Mouse (Mus musculus): ENCODE data around the gene Syce3. TPM values are rescaled to one million over a fixed set of nuclear protein-coding genes. Genes with fewer than 3 reads are reported as not detected.

Syce3 gene
- polyA plus RNA-seq, 1 experiment, result not detected

DNA sequence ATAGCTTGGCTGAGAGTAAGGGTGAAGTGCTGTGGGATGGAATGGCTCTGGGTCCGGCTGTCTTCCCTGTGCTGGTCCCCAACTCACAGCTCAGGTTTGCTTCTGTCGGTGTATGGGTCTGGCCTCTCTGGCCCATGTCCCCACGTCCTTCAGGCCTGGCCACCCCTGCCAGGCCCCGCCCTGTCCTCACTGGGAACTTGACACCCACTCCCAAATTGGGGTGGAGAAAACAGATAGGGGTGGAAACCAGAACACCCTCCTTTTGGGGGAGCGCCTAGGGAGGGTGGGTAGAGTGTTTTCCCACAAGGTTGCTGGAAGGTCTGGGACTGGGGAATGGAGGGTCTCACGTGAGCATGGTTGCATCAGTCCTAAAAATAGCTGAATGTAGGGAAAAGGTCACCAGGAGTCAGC lies 15.4 kb upstream of the Syce3 start, which contains the start of gene Cpt1b:
Gene Cpt1b, minus strand, starts transcription at position 153 of the 411 bp plus-strand sequence.
- peak within 1 kb of the TSS; percentile 10; the same call in 1 of the 2 replicates for H3K27ac ChIP-seq (ENCODE audit: insufficient read depth, low read depth, low read length)
- H3K4me3 ChIP-seq (ENCODE audit: insufficient read depth, low read length), result no peak within 1 kb of the TSS
- peaks cover 23% of the 10 kb centered on the region for H3K4me1 ChIP-seq (ENCODE audit: control insufficient read depth, insufficient read depth, low read length)
- no peak for TF ChIP-seq CTCF (IDR thresholded peaks at IDR 0.05; ENCODE audit: low read depth, low read length)
- no peak for TF ChIP-seq POLR2A (IDR thresholded peaks at IDR 0.05; ENCODE audit: borderline replicate concordance, low read depth, low read length)

DNA sequence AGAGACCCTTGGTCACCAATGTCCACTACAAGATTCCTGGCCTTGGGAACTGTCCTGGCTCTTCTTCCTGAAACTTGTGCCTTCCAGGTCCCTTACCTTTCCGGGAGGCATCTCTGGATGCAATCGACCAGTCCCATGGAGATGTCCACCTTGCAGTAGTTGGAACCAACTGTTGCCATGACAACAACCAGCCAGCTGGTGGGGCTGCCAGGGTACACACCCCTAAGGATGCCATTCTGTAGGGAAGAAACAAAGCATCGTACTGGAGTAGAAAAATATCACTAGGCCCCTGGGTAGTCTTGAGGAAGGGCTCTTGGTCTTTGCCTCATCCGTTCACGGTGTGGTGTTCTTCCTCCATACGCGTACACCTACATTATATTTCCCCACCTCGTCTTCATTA lies 14.3 kb upstream of the Syce3 start:
- no peak for TF ChIP-seq CTCF (IDR thresholded peaks at IDR 0.05; ENCODE audit: low read depth, low read length)
- TF ChIP-seq POLR2A (IDR thresholded peaks at IDR 0.05; ENCODE audit: borderline replicate concordance, low read depth, low read length), result no peak
- H3K27ac ChIP-seq (ENCODE audit: insufficient read depth, low read depth, low read length), result no peak overlapping the region
- no peak overlapping the region for H3K4me3 ChIP-seq (ENCODE audit: insufficient read depth, low read length)
- H3K4me1 ChIP-seq (ENCODE audit: control insufficient read depth, insufficient read depth, low read length), result peaks cover 23% of the 10 kb centered on the region

DNA sequence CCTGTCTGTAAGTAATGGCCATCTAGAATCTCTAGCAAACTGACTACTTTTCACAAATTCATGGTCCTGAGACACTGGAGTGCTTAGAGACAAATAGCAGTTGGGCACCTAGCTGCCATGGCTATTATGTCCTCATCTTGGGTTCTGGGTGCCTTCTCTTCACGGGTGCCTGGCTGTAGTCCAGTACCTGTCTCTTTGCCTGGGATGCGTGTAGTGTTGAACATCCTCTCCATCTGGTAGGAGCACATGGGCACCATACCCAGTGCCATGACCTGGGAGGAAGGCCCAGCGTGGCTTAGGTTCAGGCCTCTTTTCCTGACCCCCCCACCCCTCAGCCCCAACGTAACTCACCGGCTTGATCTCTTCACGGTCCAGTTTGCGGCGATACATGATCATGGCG lies 11.6 kb upstream of the Syce3 start:
- peaks cover 9% of the 10 kb centered on the region for H3K4me1 ChIP-seq (ENCODE audit: control insufficient read depth, insufficient read depth, low read length)
- no peak overlapping the region for H3K4me3 ChIP-seq (ENCODE audit: insufficient read depth, low read length)
- no peak for TF ChIP-seq POLR2A (IDR thresholded peaks at IDR 0.05; ENCODE audit: borderline replicate concordance, low read depth, low read length)
- TF ChIP-seq CTCF (IDR thresholded peaks at IDR 0.05; ENCODE audit: low read depth, low read length), result no peak
- H3K27ac ChIP-seq (ENCODE audit: insufficient read depth, low read depth, low read length), result no peak overlapping the region

DNA sequence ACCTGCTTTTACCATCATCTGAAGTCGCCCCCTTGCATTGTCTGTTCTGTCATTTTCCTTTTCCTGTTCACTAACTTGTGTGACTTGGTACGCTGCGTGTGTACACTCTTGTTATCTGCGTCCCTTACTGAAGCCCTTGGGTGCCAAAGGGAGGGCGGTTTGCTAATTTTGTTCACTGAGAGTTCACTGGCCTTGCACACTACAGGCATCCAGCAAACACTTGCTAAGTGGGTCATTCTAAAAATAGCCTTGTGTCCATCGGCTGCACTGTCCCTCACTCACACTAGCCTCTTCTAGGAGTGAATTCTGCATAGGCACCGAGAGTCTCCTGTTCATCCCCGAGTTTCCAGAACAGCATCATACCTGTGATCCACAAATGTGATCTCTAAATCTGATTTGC lies 5.0 kb upstream of the Syce3 start:
- H3K27ac ChIP-seq (ENCODE audit: insufficient read depth, low read depth, low read length), result no peak overlapping the region
- TF ChIP-seq POLR2A (IDR thresholded peaks at IDR 0.05; ENCODE audit: borderline replicate concordance, low read depth, low read length) (no peak), CTCF (IDR thresholded peaks at IDR 0.05; ENCODE audit: low read depth, low read length) (no peak)

DNA sequence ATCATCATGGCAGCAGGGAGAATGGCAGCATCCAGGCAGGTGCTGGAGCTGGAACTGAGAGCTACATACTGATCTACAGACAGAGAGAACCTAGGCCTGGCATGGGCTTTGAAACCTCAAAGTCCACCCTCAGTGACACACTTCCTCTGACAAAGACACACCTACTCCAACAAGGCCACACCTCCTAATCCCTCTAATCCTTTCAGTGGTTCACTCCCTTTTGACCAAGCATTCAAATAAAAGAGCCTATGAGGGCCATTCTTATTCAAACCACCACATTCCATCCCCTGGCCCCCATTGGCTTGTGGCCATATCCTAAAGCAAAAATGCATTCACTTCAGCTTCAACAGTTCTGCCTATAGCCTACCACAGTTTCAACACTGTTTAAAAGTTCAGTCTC lies 3.6 kb downstream of the Syce3 start:
- TF ChIP-seq POLR2A (IDR thresholded peaks at IDR 0.05; ENCODE audit: borderline replicate concordance, low read depth, low read length) (no peak), CTCF (IDR thresholded peaks at IDR 0.05; ENCODE audit: low read depth, low read length) (no peak)
- H3K4me3 ChIP-seq (ENCODE audit: insufficient read depth, low read length), result no peak overlapping the region
- H3K4me1 ChIP-seq (ENCODE audit: control insufficient read depth, insufficient read depth, low read length), result no peaks in the 10 kb centered on the region

More for the DNA sequence above, 5.0 kb upstream of the Syce3 start:
- H3K4me1 ChIP-seq (ENCODE audit: control insufficient read depth, insufficient read depth, low read length), result no peaks in the 10 kb centered on the region
- H3K4me3 ChIP-seq (ENCODE audit: insufficient read depth, low read length), result no peak overlapping the region

DNA sequence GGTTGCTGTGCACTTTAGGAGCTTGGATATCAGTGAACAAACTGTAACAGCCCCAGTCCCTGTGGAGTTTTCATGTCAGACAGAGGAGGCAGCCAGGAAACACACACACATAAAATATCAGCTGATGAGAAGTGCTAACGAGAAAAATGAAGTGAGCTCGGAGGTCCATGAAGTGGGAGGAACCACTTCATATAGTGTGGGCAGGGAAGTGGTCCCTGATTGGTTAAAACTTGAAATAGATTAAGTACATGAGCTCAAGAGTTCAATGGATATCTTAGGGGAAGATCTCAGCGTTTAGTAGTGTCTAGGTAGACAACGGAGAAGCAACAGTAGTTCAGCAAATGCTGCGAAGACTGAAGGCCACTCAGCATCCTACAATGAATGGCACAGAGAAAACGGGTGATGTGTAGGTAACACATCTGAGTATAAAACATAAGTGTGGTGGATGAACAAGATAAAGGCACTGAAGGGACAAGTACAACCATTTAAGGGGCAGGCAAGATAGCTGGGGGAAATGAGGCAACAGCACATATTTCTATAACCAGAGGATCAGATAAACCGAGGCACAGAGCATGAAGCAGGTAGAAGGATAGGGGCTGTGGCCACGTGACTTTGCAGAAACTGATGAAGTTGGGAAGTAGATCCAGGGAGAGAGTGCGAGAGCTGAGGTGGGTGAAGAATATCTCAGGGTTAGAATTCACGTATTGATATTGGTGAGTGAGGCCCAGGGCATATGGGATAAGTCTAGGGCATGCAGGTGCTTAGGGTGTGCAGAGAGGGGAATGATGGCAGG lies 5.3 kb downstream of the Syce3 start:
- H3K4me3 ChIP-seq (ENCODE audit: insufficient read depth, low read length), result no peak overlapping the region
- TF ChIP-seq CTCF (IDR thresholded peaks at IDR 0.05; ENCODE audit: low read depth, low read length) (no peak), POLR2A (IDR thresholded peaks at IDR 0.05; ENCODE audit: borderline replicate concordance, low read depth, low read length) (no peak)

More for the DNA sequence above, 3.6 kb downstream of the Syce3 start:
- H3K27ac ChIP-seq (ENCODE audit: insufficient read depth, low read depth, low read length), result no peak overlapping the region

DNA sequence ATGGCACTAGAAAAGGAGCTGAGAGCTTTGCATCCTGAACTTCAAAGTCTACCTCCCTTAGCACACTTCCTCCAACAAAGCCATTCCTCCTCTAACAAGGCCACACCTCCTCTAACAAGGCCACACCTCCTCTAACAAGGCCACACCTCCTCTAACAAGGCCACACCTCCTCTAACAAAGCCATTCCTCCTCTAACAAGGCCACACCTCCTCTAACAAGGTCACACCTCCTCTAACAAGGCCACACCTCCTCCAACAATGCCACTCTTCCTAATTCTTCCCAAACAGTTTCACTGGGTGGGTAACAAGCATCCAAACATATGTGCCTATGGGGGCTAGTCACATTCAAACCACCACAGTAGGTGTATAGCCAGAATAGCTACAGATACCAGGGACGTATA lies 7.8 kb downstream of the Syce3 start:
- TF ChIP-seq POLR2A (IDR thresholded peaks at IDR 0.05; ENCODE audit: borderline replicate concordance, low read depth, low read length), result no peak
- no peak for TF ChIP-seq CTCF (IDR thresholded peaks at IDR 0.05; ENCODE audit: low read depth, low read length)
- peaks cover 7% of the 10 kb centered on the region for H3K4me1 ChIP-seq (ENCODE audit: control insufficient read depth, insufficient read depth, low read length)
- no peak overlapping the region for H3K27ac ChIP-seq (ENCODE audit: insufficient read depth, low read depth, low read length)
- H3K4me3 ChIP-seq (ENCODE audit: insufficient read depth, low read length), result no peak overlapping the region

More for the DNA sequence above, 5.3 kb downstream of the Syce3 start:
- peaks cover 7% of the 10 kb centered on the region for H3K4me1 ChIP-seq (ENCODE audit: control insufficient read depth, insufficient read depth, low read length)
- no peak overlapping the region for H3K27ac ChIP-seq (ENCODE audit: insufficient read depth, low read depth, low read length)

DNA sequence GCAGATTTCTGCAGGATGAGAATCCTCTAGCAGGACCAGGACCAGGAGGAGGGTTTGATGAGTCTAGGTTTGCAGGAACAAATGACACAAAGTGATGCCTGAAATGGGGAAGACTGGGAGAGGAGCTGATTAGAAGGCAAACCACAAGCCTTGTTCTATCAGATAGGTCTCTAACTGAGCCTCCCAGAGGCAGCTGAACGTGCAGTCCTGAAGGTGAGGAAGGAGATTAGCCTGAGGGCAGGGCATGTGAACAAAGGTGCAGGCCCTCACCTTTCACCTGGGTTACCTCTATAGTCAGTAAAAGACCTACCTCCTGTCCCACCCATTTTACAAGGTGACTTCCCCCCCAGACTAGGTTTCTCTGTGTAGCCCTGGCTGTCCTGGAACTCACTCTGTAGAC lies 10.6 kb downstream of the Syce3 start:
- TF ChIP-seq CTCF (IDR thresholded peaks at IDR 0.05; ENCODE audit: low read depth, low read length) (no peak), POLR2A (IDR thresholded peaks at IDR 0.05; ENCODE audit: borderline replicate concordance, low read depth, low read length) (no peak)
- no peak overlapping the region for H3K4me3 ChIP-seq (ENCODE audit: insufficient read depth, low read length)
- peaks cover 7% of the 10 kb centered on the region for H3K4me1 ChIP-seq (ENCODE audit: control insufficient read depth, insufficient read depth, low read length)
- H3K27ac ChIP-seq (ENCODE audit: insufficient read depth, low read depth, low read length), result no peak overlapping the region

DNA sequence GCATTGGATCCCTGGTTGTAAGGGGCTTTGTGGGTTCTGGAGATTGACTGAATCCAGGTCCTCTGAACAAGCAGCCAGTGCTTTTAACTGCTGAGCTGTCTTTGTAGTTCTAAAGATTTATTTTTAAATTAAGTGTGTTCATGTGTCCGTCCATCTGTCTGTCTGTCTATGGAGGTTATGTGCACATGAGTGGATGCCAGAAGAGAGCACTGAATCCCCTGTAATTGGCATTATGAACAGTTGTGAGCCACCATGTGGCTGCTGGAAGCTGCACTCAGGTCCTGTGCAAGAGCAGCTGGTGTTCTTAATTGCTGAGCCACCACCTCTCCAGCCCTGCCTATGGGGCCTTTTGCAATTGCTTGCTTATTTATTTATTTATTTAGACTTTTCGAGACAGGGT lies 12.2 kb downstream of the Syce3 start:
- TF ChIP-seq CTCF (IDR thresholded peaks at IDR 0.05; ENCODE audit: low read depth, low read length) (no peak), POLR2A (IDR thresholded peaks at IDR 0.05; ENCODE audit: borderline replicate concordance, low read depth, low read length) (no peak)
- Histone ChIP-seq H3K4me1 (ENCODE audit: control insufficient read depth, insufficient read depth, low read length) (peaks cover 7% of the 10 kb centered on the region), H3K4me3 (ENCODE audit: insufficient read depth, low read length) (no peak overlapping the region), H3K27ac (ENCODE audit: insufficient read depth, low read depth, low read length) (no peak overlapping the region)

DNA sequence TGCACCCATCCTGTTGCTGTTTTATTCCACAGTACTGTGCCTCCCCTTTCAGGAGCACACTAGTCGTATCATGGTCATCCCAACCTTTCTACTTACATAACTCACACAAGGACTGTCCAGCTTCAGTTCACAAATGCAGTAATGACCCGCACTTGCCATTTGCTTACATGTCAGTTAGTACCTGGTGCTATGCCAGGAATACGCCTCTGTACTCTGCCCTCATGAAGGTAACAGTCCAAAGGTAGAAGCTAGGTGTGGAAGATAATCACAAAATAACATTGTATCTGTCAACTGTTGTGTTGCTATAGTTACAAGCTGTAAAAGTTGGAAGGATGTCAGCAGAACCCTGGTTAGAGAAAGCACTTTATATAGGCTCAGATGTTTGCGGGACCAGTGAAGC lies 13.4 kb downstream of the Syce3 start:
- Histone ChIP-seq H3K27ac (ENCODE audit: insufficient read depth, low read depth, low read length) (no peak overlapping the region), H3K4me3 (ENCODE audit: insufficient read depth, low read length) (no peak overlapping the region), H3K4me1 (ENCODE audit: control insufficient read depth, insufficient read depth, low read length) (peaks cover 11% of the 10 kb centered on the region)
- TF ChIP-seq CTCF (IDR thresholded peaks at IDR 0.05; ENCODE audit: low read depth, low read length) (no peak), POLR2A (IDR thresholded peaks at IDR 0.05; ENCODE audit: borderline replicate concordance, low read depth, low read length) (no peak)
